In the genomic region with DNA sequence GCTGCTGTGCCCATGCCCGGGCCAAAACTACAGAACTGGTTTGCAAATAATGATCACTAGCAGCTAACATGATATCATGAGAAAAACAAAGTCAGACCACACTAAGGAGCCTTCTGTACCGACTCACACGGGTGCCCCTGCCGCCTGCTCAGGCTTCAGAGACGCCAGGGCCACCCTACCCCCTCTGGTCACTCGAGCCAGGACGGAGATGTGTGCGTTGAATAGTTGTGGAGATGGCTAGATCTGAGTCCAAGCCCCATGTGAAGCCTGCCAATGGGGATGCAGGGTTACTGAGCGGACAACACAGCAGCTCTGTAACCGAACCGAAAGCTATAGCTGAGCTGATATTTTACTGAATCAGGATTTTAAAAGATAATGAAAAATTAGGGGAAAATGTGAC, we compare ENCODE assay signal across 22 mouse cellular contexts.
DNase-seq lines count a peak whose midpoint lies in the region; ATAC-seq and TF ChIP-seq lines count a peak whose summit lies in the region.
"Had no signal": no experiment of that assay in that cellular context is flagged by ENCODE, and none has a peak within 500 bp of the region (broad histone marks: within the 10 kb centered on the region; RNA-seq: fewer than 3 reads in every experiment).

No protein-coding gene starts in this region.

- peak overlapping the region; percentile 45 for H3K27ac ChIP-seq in heart, adult 2 months
- H3K27ac ChIP-seq in hindbrain, postnatal 0 days, result 0 out of 2 replicates have a peak overlapping the region, but pooled peaks have one; percentile 2
- H3K27ac ChIP-seq in hindbrain, embryonic 11.5 days (ENCODE audit: low read depth, low read length), result no peak overlapping the region
- no peak overlapping the region for H3K27ac ChIP-seq in forebrain, embryonic 16.5 days (ENCODE audit: low read length)
- H3K27ac ChIP-seq: embryonic facial prominence, embryonic 15.5 days; hindbrain, embryonic 15.5 days; liver, embryonic 15.5 days had no signal

- no peak for DNase-seq in heart, adult 2 months
- DNase-seq in heart, postnatal 25 days (ENCODE audit: low spot score), result no peak
- DNase-seq in hindbrain, postnatal 0 days (ENCODE audit: low spot score), result peak; percentile 43
- DNase-seq in hindbrain, embryonic 11.5 days (ENCODE audit: low spot score), result no peak
- DNase-seq in right cerebral cortex, postnatal 10 days (ENCODE audit: low spot score in 2 of 2), result peak; percentile 65 to 66
- no peak for DNase-seq in right cerebral cortex, postnatal 36 days (ENCODE audit: low spot score in 2 of 2)
- DNase-seq: adrenal gland, adult 2 months; cerebellum, adult 11 months; gastrocnemius, postnatal 14 days; layer of hippocampus, postnatal 36 days; lung, postnatal 14 days; thymus, adult 18-20 months; thymus, postnatal 4 days had no signal

- intact Hi-C loops in heart, adult 2 months (cut with DNase I), result loop anchor here (2.0 kb wide), 1 partner anchor 16 kb away; no protein-coding TSS in a partner anchor
- intact Hi-C loops in heart, postnatal 25 days (cut with DNase I), result loop anchor here (2.0 kb wide), 1 partner anchor 16 kb away; no protein-coding TSS in a partner anchor

- H3K4me1 ChIP-seq in heart, adult 2 months (ENCODE audit: control insufficient read depth, insufficient read depth, low read length), result peaks cover 47% of the 10 kb centered on the region
- no peaks in the 10 kb centered on the region for H3K4me1 ChIP-seq in hindbrain, postnatal 0 days (ENCODE audit: insufficient read depth, low read length)
- H3K4me1 ChIP-seq in hindbrain, embryonic 11.5 days (replicated peaks; ENCODE audit: control insufficient read depth, insufficient read depth, low read length), result peaks cover 4% of the 10 kb centered on the region; the same call in 1 of the 2 replicates
- H3K4me1 ChIP-seq in forebrain, embryonic 16.5 days (replicated peaks; ENCODE audit: control insufficient read depth, insufficient read depth, low read length), result peaks cover 5% of the 10 kb centered on the region

- peaks cover 44% of the 10 kb centered on the region for H3K36me3 ChIP-seq in heart, adult 2 months (ENCODE audit: control insufficient read depth, insufficient read depth, low read length)
- H3K36me3 ChIP-seq in hindbrain, postnatal 0 days (ENCODE audit: insufficient read depth, low read length), result no peaks in the 10 kb centered on the region
- no peaks in the 10 kb centered on the region for H3K36me3 ChIP-seq in hindbrain, embryonic 11.5 days (ENCODE audit: control insufficient read depth, insufficient read depth, low read length)
- no peaks in the 10 kb centered on the region for H3K36me3 ChIP-seq in forebrain, embryonic 16.5 days (ENCODE audit: control insufficient read depth, insufficient read depth)
- H3K36me3 ChIP-seq: embryonic facial prominence, embryonic 15.5 days; hindbrain, embryonic 15.5 days; liver, embryonic 15.5 days had no signal

- no peaks in the 10 kb centered on the region for H3K9me3 ChIP-seq in hindbrain, postnatal 0 days (ENCODE audit: low read length)
- H3K9me3 ChIP-seq in hindbrain, embryonic 11.5 days (ENCODE audit: control insufficient read depth, low read length), result no peaks in the 10 kb centered on the region
- H3K9me3 ChIP-seq in forebrain, embryonic 16.5 days (ENCODE audit: control insufficient read depth, low read length), result no peaks in the 10 kb centered on the region
- H3K9me3 ChIP-seq: embryonic facial prominence, embryonic 15.5 days; hindbrain, embryonic 15.5 days; limb, embryonic 15.5 days; liver, embryonic 15.5 days; megakaryocyte, embryonic 14.5 days had no signal

- no peak overlapping the region for H3K4me2 ChIP-seq in hindbrain, postnatal 0 days (ENCODE audit: low read depth, low read length)
- H3K4me2 ChIP-seq in hindbrain, embryonic 11.5 days (replicated peaks; ENCODE audit: low read depth, low read length), result no peak overlapping the region
- H3K4me2 ChIP-seq in forebrain, embryonic 16.5 days (ENCODE audit: low read length), result no peak overlapping the region
- H3K4me2 ChIP-seq: embryonic facial prominence, embryonic 15.5 days; hindbrain, embryonic 15.5 days; limb, embryonic 15.5 days; liver, embryonic 15.5 days had no signal

- H3K79me2 ChIP-seq in heart, adult 2 months (replicated peaks; ENCODE audit: control insufficient read depth, insufficient read depth, low read length), result peaks cover 4% of the 10 kb centered on the region

- ATAC-seq in hindbrain, postnatal 0 days, result peak; percentile 66; the same call in 1 of the 2 replicates
- ATAC-seq in hindbrain, embryonic 11.5 days (ENCODE audit: low FRiP score), result no peak
- 0 out of 2 replicates have a peak, but pooled peaks have one; percentile 8 for ATAC-seq in megakaryocyte, adult 5-6 weeks (ENCODE audit: poor library complexity, severe bottlenecking)
- no peak for ATAC-seq in forebrain, embryonic 16.5 days
- ATAC-seq: intestine, postnatal 0 days; midbrain, embryonic 16.5 days had no signal

- H3K9ac ChIP-seq in heart, adult 2 months (ENCODE audit: low read depth, low read length), result 0 out of 2 replicates have a peak overlapping the region, but pooled peaks have one; percentile 6
- no peak overlapping the region for H3K9ac ChIP-seq in hindbrain, postnatal 0 days (replicated peaks; ENCODE audit: low read length)
- H3K9ac ChIP-seq in hindbrain, embryonic 11.5 days (ENCODE audit: low read depth, low read length), result no peak overlapping the region
- no peak overlapping the region for H3K9ac ChIP-seq in forebrain, embryonic 16.5 days (replicated peaks; ENCODE audit: low read depth, low read length)
- H3K9ac ChIP-seq: embryonic facial prominence, embryonic 15.5 days; hindbrain, embryonic 15.5 days; limb, embryonic 15.5 days; liver, embryonic 15.5 days had no signal

- no peak for TF ChIP-seq CTCF in heart, adult 2 months (IDR thresholded peaks at IDR 0.05)
- no peak for TF ChIP-seq CTCF in hindbrain, postnatal 0 days (IDR thresholded peaks at IDR 0.05; ENCODE audit: low read depth)

- no peaks in the 10 kb centered on the region for H3K27me3 ChIP-seq in heart, adult 2 months (ENCODE audit: control insufficient read depth, insufficient read depth, low read length)
- H3K27me3 ChIP-seq in hindbrain, postnatal 0 days (ENCODE audit: insufficient read depth, low read length), result no peaks in the 10 kb centered on the region
- H3K27me3 ChIP-seq in hindbrain, embryonic 11.5 days (ENCODE audit: control insufficient read depth, insufficient read depth, low read length), result no peaks in the 10 kb centered on the region
- H3K27me3 ChIP-seq in forebrain, embryonic 16.5 days (replicated peaks; ENCODE audit: control insufficient read depth, insufficient read depth, low read length), result no peaks in the 10 kb centered on the region
- H3K27me3 ChIP-seq: embryonic facial prominence, embryonic 15.5 days; hindbrain, embryonic 15.5 days; limb, embryonic 15.5 days had no signal

- 80% methylated on average over 11 of the region's 11 CpGs for WGBS in heart, adult 2 months
- WGBS in hindbrain, postnatal 0 days, result 77% methylated on average over 11 of the region's 11 CpGs
- WGBS in hindbrain, embryonic 11.5 days, result 92% methylated on average over 11 of the region's 11 CpGs
- WGBS in forebrain, embryonic 16.5 days, result 92% methylated on average over 11 of the region's 11 CpGs

- no peak for TF ChIP-seq EP300 in heart, adult 2 months (IDR thresholded peaks at IDR 0.05; ENCODE audit: insufficient read depth, low read depth, low read length)

- TF ChIP-seq POLR2A in heart, adult 2 months (IDR thresholded peaks at IDR 0.05; ENCODE audit: insufficient read depth, low read depth, low read length), result no peak

- no peak overlapping the region for H3K4me3 ChIP-seq in heart, adult 2 months
- no peak overlapping the region for H3K4me3 ChIP-seq in hindbrain, postnatal 0 days (ENCODE audit: low read length)
- no peak overlapping the region for H3K4me3 ChIP-seq in hindbrain, embryonic 11.5 days (ENCODE audit: low read depth, low read length)
- H3K4me3 ChIP-seq in forebrain, embryonic 16.5 days (replicated peaks; ENCODE audit: low read length), result no peak overlapping the region
- H3K4me3 ChIP-seq: embryonic facial prominence, embryonic 15.5 days; hindbrain, embryonic 15.5 days; limb, embryonic 15.5 days; liver, embryonic 15.5 days; megakaryocyte, embryonic 14.5 days had no signal

Comparison
In these comparisons a context has a peak if more than half of its experiments do, and no peak if none do; other contexts are left out.
1. DNase-seq: peak in hindbrain, postnatal 0 days (single experiment) and right cerebral cortex, postnatal 10 days (2 of 2); none in heart, adult 2 months (0 of 2), heart, postnatal 25 days (single experiment), hindbrain, embryonic 11.5 days (single experiment) and right cerebral cortex, postnatal 36 days (0 of 2).
2. H3K27ac ChIP-seq: peak in heart, adult 2 months (single experiment) and hindbrain, postnatal 0 days (single experiment); none in hindbrain, embryonic 11.5 days (single experiment) and forebrain, embryonic 16.5 days (single experiment).
3. ATAC-seq: peak in hindbrain, postnatal 0 days (single experiment) and megakaryocyte, adult 5-6 weeks (single experiment); none in hindbrain, embryonic 11.5 days (single experiment) and forebrain, embryonic 16.5 days (single experiment).